Mouse (Mus musculus): Measurements from ENCODE around the gene Fmo2. TPM values are rescaled to one million over a fixed set of nuclear protein-coding genes. Genes with fewer than 3 reads are reported as not detected.

Fmo2 gene
- polyA plus RNA-seq (2015; fragmentation: Nextera tagmentation; extraction: Ambion mirVana) = 0.55 and 0.62 TPM in 2 replicates

- no peak for ATAC-seq
Measured at GRCm38 (mm10) chr1:162897838-162898811, at the start of gene Fmo2. Gene Fmo2, minus strand, starts transcription at chr1:162898726.

GRCm38 (mm10) chr1:162947934-162948333 is 49.4 kb upstream of the Fmo2 start:
- 78% methylated on average over 6 of the region's 6 CpGs for WGBS (ENCODE audit: insufficient replicate concordance)

More at GRCm38 (mm10) chr1:162897838-162898811, at the start of gene Fmo2:
- no peaks in the 10 kb centered on the region for H3K36me3 ChIP-seq (replicated peaks; ENCODE audit: insufficient read depth, low read length)
- H3K9ac ChIP-seq (replicated peaks) = no peak within 1 kb of the TSS
- no peaks in the 10 kb centered on the region for H3K9me3 ChIP-seq (ENCODE audit: low read length)
- no peak for DNase-seq
- H3K27ac ChIP-seq (ENCODE audit: low read depth) = no peak within 1 kb of the TSS
- no peaks in the 10 kb centered on the region for H3K27me3 ChIP-seq (ENCODE audit: insufficient read depth, low read length)
- H3K4me2 ChIP-seq (ENCODE audit: low read depth, low read length) = no peak within 1 kb of the TSS
- 68% methylated on average over 14 of the region's 14 CpGs for WGBS (ENCODE audit: insufficient replicate concordance)
- H3K4me1 ChIP-seq (ENCODE audit: insufficient read depth) = peaks cover 3% of the 10 kb centered on the region; the same call in 1 of the 2 replicates
- no peak within 1 kb of the TSS for H3K4me3 ChIP-seq (ENCODE audit: low read depth, low read length)
- no peak for TF ChIP-seq EP300 (IDR thresholded peaks at IDR 0.05; ENCODE audit: low read depth)
- TF ChIP-seq CTCF (IDR thresholded peaks at IDR 0.05; ENCODE audit: low read depth) = no peak

GRCm38 (mm10) chr1:162946837-162947558 is 48.5 kb upstream of the Fmo2 start:
- Histone ChIP-seq H3K9ac (replicated peaks) (no peak overlapping the region), H3K36me3 (replicated peaks; ENCODE audit: insufficient read depth, low read length) (no peaks in the 10 kb centered on the region), H3K27me3 (ENCODE audit: insufficient read depth, low read length) (no peaks in the 10 kb centered on the region), H3K9me3 (ENCODE audit: low read length) (no peaks in the 10 kb centered on the region), H3K4me2 (ENCODE audit: low read depth, low read length) (no peak overlapping the region), H3K27ac (ENCODE audit: low read depth) (no peak overlapping the region), H3K4me1 (ENCODE audit: insufficient read depth) (no peaks in the 10 kb centered on the region), H3K4me3 (ENCODE audit: low read depth, low read length) (no peak overlapping the region)
- no peak for ATAC-seq
- no peak for DNase-seq
- WGBS (ENCODE audit: insufficient replicate concordance) = 65% methylated on average over 4 of the region's 4 CpGs
- TF ChIP-seq CTCF (IDR thresholded peaks at IDR 0.05; ENCODE audit: low read depth) = no peak
- no peak for TF ChIP-seq EP300 (IDR thresholded peaks at IDR 0.05; ENCODE audit: low read depth)

More at GRCm38 (mm10) chr1:162947934-162948333, 49.4 kb upstream of the Fmo2 start:
- Histone ChIP-seq H3K4me3 (ENCODE audit: low read depth, low read length) (no peak overlapping the region), H3K4me2 (ENCODE audit: low read depth, low read length) (no peak overlapping the region), H3K36me3 (replicated peaks; ENCODE audit: insufficient read depth, low read length) (no peaks in the 10 kb centered on the region), H3K9ac (replicated peaks) (no peak overlapping the region), H3K4me1 (ENCODE audit: insufficient read depth) (no peaks in the 10 kb centered on the region), H3K27me3 (ENCODE audit: insufficient read depth, low read length) (no peaks in the 10 kb centered on the region), H3K27ac (ENCODE audit: low read depth) (no peak overlapping the region), H3K9me3 (ENCODE audit: low read length) (no peaks in the 10 kb centered on the region)
- TF ChIP-seq EP300 (IDR thresholded peaks at IDR 0.05; ENCODE audit: low read depth) = no peak
- no peak for TF ChIP-seq CTCF (IDR thresholded peaks at IDR 0.05; ENCODE audit: low read depth)
- ATAC-seq = no peak
- DNase-seq = no peak

- TF ChIP-seq CTCF (IDR thresholded peaks at IDR 0.05; ENCODE audit: low read depth) (no peak), EP300 (IDR thresholded peaks at IDR 0.05; ENCODE audit: low read depth) (peak; percentile 38; the same call in 1 of the 2 replicates)
- H3K4me2 ChIP-seq (ENCODE audit: low read depth, low read length) = no peak overlapping the region
- H3K36me3 ChIP-seq (replicated peaks; ENCODE audit: insufficient read depth, low read length) = no peaks in the 10 kb centered on the region
- ATAC-seq (peak; percentile 74), DNase-seq (no peak)
- H3K27ac ChIP-seq (ENCODE audit: low read depth) = no peak overlapping the region
- H3K4me1 ChIP-seq (ENCODE audit: insufficient read depth) = no peaks in the 10 kb centered on the region
- H3K9me3 ChIP-seq (ENCODE audit: low read length) = no peaks in the 10 kb centered on the region
- H3K27me3 ChIP-seq (ENCODE audit: insufficient read depth, low read length) = no peaks in the 10 kb centered on the region
- no peak overlapping the region for H3K9ac ChIP-seq (replicated peaks)
- WGBS (ENCODE audit: insufficient replicate concordance) = 43% methylated on average over 6 of the region's 6 CpGs
- H3K4me3 ChIP-seq (ENCODE audit: low read depth, low read length) = no peak overlapping the region
Measured at GRCm38 (mm10) chr1:162943700-162944099, 45.2 kb upstream of the Fmo2 start.

- no peak overlapping the region for H3K27ac ChIP-seq (ENCODE audit: low read depth)
- H3K9me3 ChIP-seq (ENCODE audit: low read length) = no peaks in the 10 kb centered on the region
- WGBS (ENCODE audit: insufficient replicate concordance) = 71% methylated on average over 4 of the region's 4 CpGs
- no peak overlapping the region for H3K4me2 ChIP-seq (ENCODE audit: low read depth, low read length)
- no peaks in the 10 kb centered on the region for H3K4me1 ChIP-seq (ENCODE audit: insufficient read depth)
- no peaks in the 10 kb centered on the region for H3K36me3 ChIP-seq (replicated peaks; ENCODE audit: insufficient read depth, low read length)
- no peaks in the 10 kb centered on the region for H3K27me3 ChIP-seq (ENCODE audit: insufficient read depth, low read length)
- H3K4me3 ChIP-seq (ENCODE audit: low read depth, low read length) = no peak overlapping the region
- DNase-seq (no peak), ATAC-seq (no peak)
- TF ChIP-seq EP300 (IDR thresholded peaks at IDR 0.05; ENCODE audit: low read depth) (no peak), CTCF (IDR thresholded peaks at IDR 0.05; ENCODE audit: low read depth) (no peak)
- no peak overlapping the region for H3K9ac ChIP-seq (replicated peaks)
Measured at GRCm38 (mm10) chr1:162938696-162939351, 40.3 kb upstream of the Fmo2 start.
